Mouse (Mus musculus): ENCODE data around the gene Mctp1. TPM values are rescaled to one million over a fixed set of nuclear protein-coding genes. Genes with fewer than 3 reads are reported as not detected.

The Mctp1 gene
- polyA plus RNA-seq, 1 experiment from 2014 or later = 1.8 TPM

DNA sequence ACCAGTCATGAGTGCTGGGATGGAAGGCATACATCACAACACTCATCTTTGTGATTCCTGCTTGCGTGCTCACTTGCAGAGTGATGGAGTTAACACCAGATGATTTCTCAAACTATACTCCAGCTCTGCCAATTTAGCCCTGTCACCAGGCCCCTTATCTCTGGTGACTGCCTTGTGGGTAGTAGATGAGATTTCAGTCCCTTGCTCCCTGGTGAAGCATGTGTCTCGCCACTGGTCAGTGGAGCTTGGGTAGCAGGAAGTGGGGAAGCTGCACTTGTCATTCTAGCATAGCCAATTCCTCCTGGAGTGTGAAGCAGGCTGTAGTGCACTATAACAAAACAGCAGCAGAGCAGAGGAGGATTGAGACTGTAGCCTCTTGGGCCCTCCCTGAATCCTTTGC is 208.6 kb downstream of the Mctp1 start:
- Histone ChIP-seq H3K4me1 (ENCODE audit: control insufficient read depth, insufficient read depth, low read length) (no peaks in the 10 kb centered on the region), H3K9me3 (ENCODE audit: control insufficient read depth, low read depth, low read length) (no peaks in the 10 kb centered on the region), H3K27me3 (ENCODE audit: control insufficient read depth, insufficient read depth, low read length) (no peaks in the 10 kb centered on the region), H3K9ac (replicated peaks; ENCODE audit: low read depth, low read length) (no peak overlapping the region), H3K36me3 (ENCODE audit: control insufficient read depth, insufficient read depth, low read length) (no peaks in the 10 kb centered on the region), H3K4me2 (replicated peaks; ENCODE audit: low read depth, low read length) (no peak overlapping the region), H3K4me3 (ENCODE audit: low read depth, low read length) (no peak overlapping the region), H3K27ac (ENCODE audit: low read length) (no peak overlapping the region)
- no peak for ATAC-seq (ENCODE audit: insufficient number of reproducible peaks, insufficient read depth, low FRiP score, low read depth)
- WGBS = 84% methylated on average over 2 of the region's 2 CpGs

DNA sequence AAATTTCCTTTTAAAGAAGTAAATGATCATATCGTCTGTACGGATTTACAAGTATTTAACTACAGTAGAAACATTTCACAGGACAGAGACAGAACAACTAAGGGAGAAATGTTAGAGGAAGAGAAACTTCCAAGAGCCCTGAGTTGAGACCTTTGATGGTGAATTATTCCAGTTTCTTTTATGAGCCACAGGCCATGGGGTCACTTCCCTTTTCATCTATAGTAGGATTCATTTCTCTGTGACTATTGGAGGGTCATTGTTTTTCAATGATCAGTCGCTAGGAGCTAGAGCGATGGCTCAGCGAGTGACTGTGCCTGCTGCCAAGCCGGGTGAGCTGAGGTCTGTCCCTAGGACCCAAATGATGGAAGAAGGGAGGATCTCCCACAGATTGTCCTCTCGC is 212.7 kb downstream of the Mctp1 start:
- Histone ChIP-seq H3K36me3 (ENCODE audit: control insufficient read depth, insufficient read depth, low read length) (no peaks in the 10 kb centered on the region), H3K4me2 (replicated peaks; ENCODE audit: low read depth, low read length) (no peak overlapping the region), H3K9me3 (ENCODE audit: control insufficient read depth, low read depth, low read length) (no peaks in the 10 kb centered on the region), H3K27ac (ENCODE audit: low read length) (no peak overlapping the region), H3K27me3 (ENCODE audit: control insufficient read depth, insufficient read depth, low read length) (no peaks in the 10 kb centered on the region), H3K4me1 (ENCODE audit: control insufficient read depth, insufficient read depth, low read length) (no peaks in the 10 kb centered on the region), H3K9ac (replicated peaks; ENCODE audit: low read depth, low read length) (no peak overlapping the region), H3K4me3 (ENCODE audit: low read depth, low read length) (no peak overlapping the region)
- 82% methylated on average over 7 of the region's 7 CpGs for WGBS
- ATAC-seq (ENCODE audit: insufficient number of reproducible peaks, insufficient read depth, low FRiP score, low read depth) = no peak

DNA sequence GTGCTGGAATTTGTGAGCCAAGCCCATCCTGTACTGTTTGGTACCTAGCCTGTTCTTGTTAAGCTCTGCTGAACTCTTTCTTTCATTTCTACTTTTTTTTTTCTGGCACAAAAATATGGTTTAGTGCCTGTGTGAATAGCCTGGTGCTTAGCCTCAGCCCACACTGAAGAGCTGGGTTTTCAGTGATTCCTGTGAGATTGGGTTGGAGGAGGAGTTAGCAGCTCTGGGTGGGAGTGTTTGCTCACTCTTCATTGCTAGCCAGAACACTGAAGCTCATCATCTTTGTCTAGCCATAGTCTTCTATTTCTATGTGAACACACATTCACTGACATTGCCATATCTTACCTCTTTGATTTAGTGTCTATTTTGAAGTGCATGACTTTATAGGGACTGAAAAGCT is 225.1 kb downstream of the Mctp1 start:
- H3K4me3 ChIP-seq (ENCODE audit: low read depth, low read length) = no peak overlapping the region
- no peaks in the 10 kb centered on the region for H3K4me1 ChIP-seq (ENCODE audit: control insufficient read depth, insufficient read depth, low read length)
- ATAC-seq (ENCODE audit: insufficient number of reproducible peaks, insufficient read depth, low FRiP score, low read depth) = no peak
- H3K27me3 ChIP-seq (ENCODE audit: control insufficient read depth, insufficient read depth, low read length) = no peaks in the 10 kb centered on the region
- no peak overlapping the region for H3K27ac ChIP-seq (ENCODE audit: low read length)
- H3K36me3 ChIP-seq (ENCODE audit: control insufficient read depth, insufficient read depth, low read length) = no peaks in the 10 kb centered on the region
- H3K4me2 ChIP-seq (replicated peaks; ENCODE audit: low read depth, low read length) = no peak overlapping the region
- no peaks in the 10 kb centered on the region for H3K9me3 ChIP-seq (ENCODE audit: control insufficient read depth, low read depth, low read length)
- H3K9ac ChIP-seq (replicated peaks; ENCODE audit: low read depth, low read length) = no peak overlapping the region

DNA sequence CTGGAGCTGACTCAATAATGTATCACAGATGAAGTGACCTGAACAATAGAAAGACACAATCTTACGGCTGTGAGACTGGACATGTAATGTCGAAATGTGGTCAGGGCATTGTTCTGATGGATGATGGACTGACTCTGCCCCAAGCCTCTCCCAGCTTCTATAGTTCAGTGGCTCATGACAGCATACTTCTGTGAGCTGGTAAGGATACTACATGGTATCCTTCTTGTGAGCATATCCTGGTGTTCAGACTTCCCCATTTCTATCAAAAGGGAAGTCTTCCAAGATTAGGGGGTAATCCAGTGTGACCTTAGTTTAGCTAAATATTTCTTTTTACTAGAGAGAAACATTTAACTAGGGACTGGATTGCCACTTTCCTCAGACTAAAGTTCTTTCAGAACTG is 227.2 kb downstream of the Mctp1 start:
- 76% methylated on average over 2 of the region's 2 CpGs for WGBS
- Histone ChIP-seq H3K4me1 (ENCODE audit: control insufficient read depth, insufficient read depth, low read length) (no peaks in the 10 kb centered on the region), H3K27ac (ENCODE audit: low read length) (no peak overlapping the region), H3K9me3 (ENCODE audit: control insufficient read depth, low read depth, low read length) (no peaks in the 10 kb centered on the region), H3K9ac (replicated peaks; ENCODE audit: low read depth, low read length) (no peak overlapping the region), H3K27me3 (ENCODE audit: control insufficient read depth, insufficient read depth, low read length) (no peaks in the 10 kb centered on the region), H3K36me3 (ENCODE audit: control insufficient read depth, insufficient read depth, low read length) (no peaks in the 10 kb centered on the region), H3K4me3 (ENCODE audit: low read depth, low read length) (no peak overlapping the region), H3K4me2 (replicated peaks; ENCODE audit: low read depth, low read length) (no peak overlapping the region)
- ATAC-seq (ENCODE audit: insufficient number of reproducible peaks, insufficient read depth, low FRiP score, low read depth) = no peak

DNA sequence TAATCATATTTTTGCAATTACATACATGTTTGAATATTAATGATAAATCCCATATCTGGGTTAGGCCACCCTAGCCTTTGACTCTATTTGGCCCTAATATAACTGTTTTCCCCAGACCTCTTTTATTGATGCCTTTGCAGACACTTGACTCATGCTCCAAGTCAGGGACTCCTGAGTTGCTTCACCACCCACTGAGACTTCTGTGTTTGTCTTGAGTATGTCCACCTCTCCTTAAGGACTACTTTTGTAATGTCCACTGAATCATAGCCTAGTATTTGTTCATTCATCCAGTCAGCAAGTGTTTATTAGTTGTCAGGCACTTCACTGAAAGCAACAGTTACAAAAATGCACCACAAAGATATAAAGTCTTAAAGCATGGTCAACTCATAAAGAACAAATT is 235.8 kb downstream of the Mctp1 start:
- ATAC-seq (ENCODE audit: insufficient number of reproducible peaks, insufficient read depth, low FRiP score, low read depth) = no peak

DNA sequence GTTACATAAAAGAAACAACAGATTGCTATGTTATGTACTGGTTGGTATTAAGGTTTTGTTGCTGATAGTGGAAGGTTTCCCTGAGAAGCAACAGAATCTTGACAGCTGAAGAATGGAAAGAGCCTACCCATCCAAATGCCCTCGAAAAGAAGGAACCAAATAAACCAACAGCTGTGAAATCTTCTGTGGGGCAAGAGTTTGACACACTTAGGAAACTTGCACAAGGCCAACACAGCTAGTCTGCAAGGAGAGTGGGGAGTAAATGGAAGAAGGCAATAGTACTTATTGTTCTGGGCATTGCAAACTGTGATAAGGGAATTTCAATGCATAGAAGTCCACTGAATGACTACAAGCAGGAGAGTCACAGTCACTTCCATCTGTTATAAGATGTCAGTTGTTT is 236.2 kb downstream of the Mctp1 start:
- Histone ChIP-seq H3K4me2 (replicated peaks; ENCODE audit: low read depth, low read length) (no peak overlapping the region), H3K36me3 (ENCODE audit: control insufficient read depth, insufficient read depth, low read length) (no peaks in the 10 kb centered on the region), H3K27me3 (ENCODE audit: control insufficient read depth, insufficient read depth, low read length) (no peaks in the 10 kb centered on the region), H3K27ac (ENCODE audit: low read length) (no peak overlapping the region), H3K9me3 (ENCODE audit: control insufficient read depth, low read depth, low read length) (no peaks in the 10 kb centered on the region), H3K4me3 (ENCODE audit: low read depth, low read length) (no peak overlapping the region), H3K4me1 (ENCODE audit: control insufficient read depth, insufficient read depth, low read length) (no peaks in the 10 kb centered on the region), H3K9ac (replicated peaks; ENCODE audit: low read depth, low read length) (no peak overlapping the region)
- ATAC-seq (ENCODE audit: insufficient number of reproducible peaks, insufficient read depth, low FRiP score, low read depth) = no peak
- WGBS = 50% methylated on average over 1 of the region's 1 CpGs

More for the DNA sequence above, 235.8 kb downstream of the Mctp1 start:
- H3K4me2 ChIP-seq (replicated peaks; ENCODE audit: low read depth, low read length) = no peak overlapping the region
- no peaks in the 10 kb centered on the region for H3K9me3 ChIP-seq (ENCODE audit: control insufficient read depth, low read depth, low read length)
- no peak overlapping the region for H3K9ac ChIP-seq (replicated peaks; ENCODE audit: low read depth, low read length)
- no peaks in the 10 kb centered on the region for H3K36me3 ChIP-seq (ENCODE audit: control insufficient read depth, insufficient read depth, low read length)
- H3K27ac ChIP-seq (ENCODE audit: low read length) = no peak overlapping the region
- H3K27me3 ChIP-seq (ENCODE audit: control insufficient read depth, insufficient read depth, low read length) = no peaks in the 10 kb centered on the region
- no peak overlapping the region for H3K4me3 ChIP-seq (ENCODE audit: low read depth, low read length)
- no peaks in the 10 kb centered on the region for H3K4me1 ChIP-seq (ENCODE audit: control insufficient read depth, insufficient read depth, low read length)

DNA sequence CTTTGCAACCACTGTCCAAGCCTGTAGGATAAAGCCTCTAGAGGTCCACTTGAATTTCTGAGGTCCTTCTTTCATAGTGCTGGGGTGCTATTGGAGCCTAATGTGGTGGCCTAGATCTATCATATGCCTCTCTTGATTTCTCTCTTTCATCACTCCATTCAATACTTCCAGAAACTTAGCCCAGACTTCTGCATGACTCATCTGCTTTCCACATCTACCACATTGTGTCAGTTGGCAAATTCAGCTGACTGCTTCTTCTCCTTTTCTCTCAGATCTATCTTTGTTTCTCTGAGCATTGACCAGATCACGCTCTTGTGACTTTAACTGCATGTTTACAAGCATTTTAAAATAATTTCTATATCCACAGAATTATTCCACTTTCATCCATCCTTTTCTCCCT is 249.4 kb downstream of the Mctp1 start:
- Histone ChIP-seq H3K4me3 (ENCODE audit: low read depth, low read length) (no peak overlapping the region), H3K4me1 (ENCODE audit: control insufficient read depth, insufficient read depth, low read length) (no peaks in the 10 kb centered on the region), H3K9ac (replicated peaks; ENCODE audit: low read depth, low read length) (no peak overlapping the region), H3K9me3 (ENCODE audit: control insufficient read depth, low read depth, low read length) (no peaks in the 10 kb centered on the region), H3K27me3 (ENCODE audit: control insufficient read depth, insufficient read depth, low read length) (no peaks in the 10 kb centered on the region), H3K36me3 (ENCODE audit: control insufficient read depth, insufficient read depth, low read length) (no peaks in the 10 kb centered on the region), H3K4me2 (replicated peaks; ENCODE audit: low read depth, low read length) (no peak overlapping the region), H3K27ac (ENCODE audit: low read length) (no peak overlapping the region)
- no peak for ATAC-seq (ENCODE audit: insufficient number of reproducible peaks, insufficient read depth, low FRiP score, low read depth)
- WGBS = 90% methylated on average over 1 of the region's 1 CpGs

DNA sequence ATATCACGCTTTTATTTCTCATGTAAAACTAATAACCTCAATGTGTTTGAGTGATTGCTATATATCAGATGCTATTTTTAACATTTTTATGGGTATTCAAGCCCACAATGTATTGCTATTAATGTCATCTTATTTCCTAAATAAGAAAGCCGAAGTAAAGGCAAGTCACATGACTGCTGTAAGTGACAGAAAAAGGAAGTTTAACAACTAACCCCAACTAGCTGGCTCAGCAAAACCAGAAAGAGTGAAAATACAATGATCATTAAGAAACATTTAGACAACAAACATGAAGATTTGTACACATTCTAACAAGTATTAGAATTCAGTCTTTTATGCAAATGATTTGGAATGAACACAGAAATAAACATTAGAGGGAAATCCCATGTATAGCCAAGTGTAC is 253.9 kb downstream of the Mctp1 start:
- Histone ChIP-seq H3K4me1 (ENCODE audit: control insufficient read depth, insufficient read depth, low read length) (no peaks in the 10 kb centered on the region), H3K4me3 (ENCODE audit: low read depth, low read length) (no peak overlapping the region), H3K27ac (ENCODE audit: low read length) (no peak overlapping the region), H3K9me3 (ENCODE audit: control insufficient read depth, low read depth, low read length) (no peaks in the 10 kb centered on the region), H3K9ac (replicated peaks; ENCODE audit: low read depth, low read length) (no peak overlapping the region), H3K27me3 (ENCODE audit: control insufficient read depth, insufficient read depth, low read length) (no peaks in the 10 kb centered on the region), H3K4me2 (replicated peaks; ENCODE audit: low read depth, low read length) (no peak overlapping the region), H3K36me3 (ENCODE audit: control insufficient read depth, insufficient read depth, low read length) (no peaks in the 10 kb centered on the region)
- WGBS = 78% methylated on average over 2 of the region's 2 CpGs
- ATAC-seq (ENCODE audit: insufficient number of reproducible peaks, insufficient read depth, low FRiP score, low read depth) = no peak

DNA sequence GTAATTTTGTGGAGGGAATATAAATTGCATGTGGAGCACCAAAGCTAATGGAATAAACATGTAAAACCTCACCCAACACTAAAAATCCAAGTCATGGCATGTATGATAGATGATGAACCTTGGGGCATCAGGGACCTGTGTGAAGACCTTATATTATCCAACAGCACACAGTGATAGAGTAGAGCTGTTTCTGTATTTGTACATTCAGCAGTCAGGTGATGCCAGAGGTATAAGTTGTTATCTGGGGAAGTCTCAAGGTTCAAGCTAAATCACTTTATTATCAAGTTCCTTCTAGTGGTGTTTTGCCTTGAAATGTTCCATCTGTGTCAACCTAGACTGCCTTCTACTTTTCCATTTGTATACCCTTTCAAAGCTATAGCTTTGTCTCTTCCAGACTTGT is 275.2 kb downstream of the Mctp1 start:
- Histone ChIP-seq H3K9ac (replicated peaks; ENCODE audit: low read depth, low read length) (no peak overlapping the region), H3K36me3 (ENCODE audit: control insufficient read depth, insufficient read depth, low read length) (no peaks in the 10 kb centered on the region), H3K4me2 (replicated peaks; ENCODE audit: low read depth, low read length) (no peak overlapping the region), H3K27ac (ENCODE audit: low read length) (no peak overlapping the region), H3K27me3 (ENCODE audit: control insufficient read depth, insufficient read depth, low read length) (no peaks in the 10 kb centered on the region), H3K4me3 (ENCODE audit: low read depth, low read length) (no peak overlapping the region), H3K4me1 (ENCODE audit: control insufficient read depth, insufficient read depth, low read length) (no peaks in the 10 kb centered on the region), H3K9me3 (ENCODE audit: control insufficient read depth, low read depth, low read length) (no peaks in the 10 kb centered on the region)
- no peak for ATAC-seq (ENCODE audit: insufficient number of reproducible peaks, insufficient read depth, low FRiP score, low read depth)

Data from stomach, embryonic 14.5 days (tissue).